Mouse (Mus musculus) left cerebral cortex, adult 8-10 months (tissue): ENCODE measurements around the gene Ptpro. TPM values are rescaled to one million over a fixed set of nuclear protein-coding genes. Genes with fewer than 3 reads are reported as not detected.
A peak's percentile ranks its signal among the peaks of the same experiment; 100 is the strongest.

Experiments used
- DNase-seq, 2 experiments: peaks; one replicate each; pipeline ENCODE4 v3.0.0; 2022; ENCODE audit warnings: low spot score in 2 of 2
- total RNA-seq, 4 experiments: library from RNA; stranded (reverse); gene quantifications; 2 replicates each; pipeline ENCODE4 v1.2.4; 2022

Gene Ptpro
- total RNA-seq, 4 experiments from 2014 or later: 21.6 to 31.7 (median 27.7) TPM

- DNase-seq: no peak
Measured at GRCm38 (mm10) chr6:137382546-137382945, 130.4 kb downstream of the Ptpro start.

- no peak for DNase-seq
Measured at GRCm38 (mm10) chr6:137386344-137386743, 134.2 kb downstream of the Ptpro start.

GRCm38 (mm10) chr6:137386935-137387334, 134.8 kb downstream of the Ptpro start:
- DNase-seq: no peak

GRCm38 (mm10) chr6:137395075-137395474, 143.0 kb downstream of the Ptpro start:
- no peak for DNase-seq

- no peak for DNase-seq
Measured at GRCm38 (mm10) chr6:137396106-137396793, 144.1 kb downstream of the Ptpro start.

GRCm38 (mm10) chr6:137397358-137397757, 145.2 kb downstream of the Ptpro start:
- no peak for DNase-seq

- DNase-seq: no peak
Measured at GRCm38 (mm10) chr6:137404196-137404595, 152.1 kb downstream of the Ptpro start.

- no peak for DNase-seq
Measured at GRCm38 (mm10) chr6:137405690-137406089, 153.6 kb downstream of the Ptpro start.

- DNase-seq: no peak
Measured at GRCm38 (mm10) chr6:137410510-137410909, 158.4 kb downstream of the Ptpro start.

- DNase-seq: no peak
Measured at GRCm38 (mm10) chr6:137411901-137412378, 159.8 kb downstream of the Ptpro start.

- no peak for DNase-seq
Measured at GRCm38 (mm10) chr6:137413045-137413444, 160.9 kb downstream of the Ptpro start.

- DNase-seq: no peak
Measured at GRCm38 (mm10) chr6:137414531-137415405, 162.6 kb downstream of the Ptpro start.

GRCm38 (mm10) chr6:137422777-137423176, 170.7 kb downstream of the Ptpro start:
- no peak for DNase-seq

GRCm38 (mm10) chr6:137423830-137424229, 171.7 kb downstream of the Ptpro start:
- DNase-seq: no peak

GRCm38 (mm10) chr6:137425500-137426432, 173.6 kb downstream of the Ptpro start:
- no peak for DNase-seq

GRCm38 (mm10) chr6:137433521-137434137, 181.5 kb downstream of the Ptpro start:
- DNase-seq: no peak

- no peak for DNase-seq
Measured at GRCm38 (mm10) chr6:137437486-137437885, 185.4 kb downstream of the Ptpro start.

GRCm38 (mm10) chr6:137437902-137438580, 185.9 kb downstream of the Ptpro start:
- peak in 1 of 2 experiments; percentile 21 for DNase-seq

- DNase-seq: peak in 1 of 2 experiments; percentile 29
Measured at GRCm38 (mm10) chr6:137440559-137441486, 188.7 kb downstream of the Ptpro start.
